Mouse (Mus musculus): Measurements from ENCODE around the gene Gm1123.

The Gm1123 gene

GRCm38 (mm10) chr9:99001326-99001725, 34.2 kb downstream of the Gm1123 start:
- DNase-seq (ENCODE audit: low read depth, low spot score): no peak

- DNase-seq (ENCODE audit: low read depth, low spot score): no peak
Measured at GRCm38 (mm10) chr9:98999881-99000339, 35.6 kb downstream of the Gm1123 start.

- no peak for DNase-seq (ENCODE audit: low read depth, low spot score)
Measured at GRCm38 (mm10) chr9:98994103-98994502, 41.4 kb downstream of the Gm1123 start.

GRCm38 (mm10) chr9:98987131-98987530, 48.4 kb downstream of the Gm1123 start:
- no peak for DNase-seq (ENCODE audit: low read depth, low spot score)

GRCm38 (mm10) chr9:98986476-98987096, 48.9 kb downstream of the Gm1123 start:
- peak; percentile 79 for DNase-seq (ENCODE audit: low read depth, low spot score)

GRCm38 (mm10) chr9:98985800-98986475, 49.6 kb downstream of the Gm1123 start, which contains the start of gene Faim:
Gene Faim (plus strand): TSS chr9:98986373.
- DNase-seq (ENCODE audit: low read depth, low spot score): peak; percentile 97

- DNase-seq (ENCODE audit: low read depth, low spot score): peak; percentile 87
Measured at GRCm38 (mm10) chr9:98979431-98980416, 55.8 kb downstream of the Gm1123 start.

- DNase-seq (ENCODE audit: low read depth, low spot score): peak; percentile 62
Measured at GRCm38 (mm10) chr9:98976520-98976919, 59.0 kb downstream of the Gm1123 start.

GRCm38 (mm10) chr9:98976081-98976480, 59.4 kb downstream of the Gm1123 start:
- peak; percentile 71 for DNase-seq (ENCODE audit: low read depth, low spot score)

- DNase-seq (ENCODE audit: low read depth, low spot score): peak; percentile 66
Measured at GRCm38 (mm10) chr9:98974898-98975297, 60.6 kb downstream of the Gm1123 start.

- DNase-seq (ENCODE audit: low read depth, low spot score): no peak
Measured at GRCm38 (mm10) chr9:98973561-98973960, 62.0 kb downstream of the Gm1123 start.

GRCm38 (mm10) chr9:98973101-98973521, 62.4 kb downstream of the Gm1123 start:
- DNase-seq (ENCODE audit: low read depth, low spot score): peak; percentile 18

- DNase-seq (ENCODE audit: low read depth, low spot score): peak; percentile 60
Measured at GRCm38 (mm10) chr9:98965084-98965483, 70.4 kb downstream of the Gm1123 start.

GRCm38 (mm10) chr9:98963661-98964060, 71.9 kb downstream of the Gm1123 start:
- DNase-seq (ENCODE audit: low read depth, low spot score): no peak

GRCm38 (mm10) chr9:98962478-98963142, 72.9 kb downstream of the Gm1123 start:
- DNase-seq (ENCODE audit: low read depth, low spot score): no peak

GRCm38 (mm10) chr9:98961591-98962477, 73.7 kb downstream of the Gm1123 start:
- no peak for DNase-seq (ENCODE audit: low read depth, low spot score)

GRCm38 (mm10) chr9:98960348-98960747, 75.2 kb downstream of the Gm1123 start:
- DNase-seq (ENCODE audit: low read depth, low spot score): no peak

- no peak for DNase-seq (ENCODE audit: low read depth, low spot score)
Measured at GRCm38 (mm10) chr9:98959851-98960250, 75.7 kb downstream of the Gm1123 start.

- DNase-seq (ENCODE audit: low read depth, low spot score): no peak
Measured at GRCm38 (mm10) chr9:98958628-98959027, 76.9 kb downstream of the Gm1123 start.

GRCm38 (mm10) chr9:98957751-98958351, 77.7 kb downstream of the Gm1123 start:
- DNase-seq (ENCODE audit: low read depth, low spot score): no peak
